Mouse (Mus musculus) ES-Bruce4 (cell line): ENCODE results near the gene Dhtkd1. TPM values are rescaled to one million over a fixed set of nuclear protein-coding genes. Genes with fewer than 3 reads are reported as not detected.

ENCODE experiments used
- H3K27ac ChIP-seq: 2 replicates; pipeline ENCODE4 v1.5.1; 2012; ENCODE audit warnings: low read length, inconsistent platforms; ENCODE audit not compliant: insufficient read depth
- H3K27me3 ChIP-seq: 2 replicates; pipeline ENCODE4 v1.6.1; 2012; ENCODE audit warnings: mild to moderate bottlenecking, low read length, inconsistent platforms; ENCODE audit not compliant: control insufficient read depth, poor library complexity, insufficient read depth, severe bottlenecking
- H3K36me3 ChIP-seq: 2 replicates; pipeline ENCODE4 v1.6.1; 2012; ENCODE audit warnings: inconsistent platforms, mild to moderate bottlenecking, low read length, moderate library complexity; ENCODE audit not compliant: control insufficient read depth, poor library complexity, insufficient read depth, severe bottlenecking
- H3K4me1 ChIP-seq: one replicate; pipeline ENCODE4 v1.8.1; 2011; ENCODE audit warnings: low read length; ENCODE audit not compliant: control insufficient read depth, insufficient read depth
- H3K4me3 ChIP-seq: 2 replicates; pipeline ENCODE4 v1.5.1; 2011; ENCODE audit warnings: low read depth, mild to moderate bottlenecking, low read length
- H3K9ac ChIP-seq: 2 replicates; pipeline ENCODE4 v1.6.1; 2012; ENCODE audit warnings: low read depth, mild to moderate bottlenecking, inconsistent platforms; ENCODE audit not compliant: poor library complexity, severe bottlenecking
- H3K9me3 ChIP-seq: replicated peaks from 2 replicates; pipeline ENCODE4 v1.6.1; 2012; ENCODE audit warnings: mild to moderate bottlenecking, low read length, inconsistent platforms; ENCODE audit not compliant: control insufficient read depth, poor library complexity, insufficient read depth, severe bottlenecking
- CTCF ChIP-seq: IDR thresholded peaks from one replicate; pipeline ENCODE4 v1.8.1; 2011; ENCODE audit warnings: low read depth, low read length
- EP300 ChIP-seq: IDR thresholded peaks from 2 replicates; pipeline ENCODE4 v1.6.1; 2011; ENCODE audit warnings: low read depth, low read length; ENCODE audit not compliant: insufficient read depth
- POLR2A ChIP-seq: IDR thresholded peaks from one replicate; pipeline ENCODE4 v1.8.1; 2011; ENCODE audit warnings: low read length; ENCODE audit not compliant: insufficient read depth
- polyA plus RNA-seq: library from polyadenylated mRNA; stranded (reverse); fragments of >200 nt; gene quantifications from 2 replicates; pipeline ENCODE4 v1.2.4, GENCODE M21; 2011; ENCODE audit warnings: low read depth; ENCODE audit not compliant: missing spikeins, insufficient read depth, insufficient read length

Gene Dhtkd1
- polyA plus RNA-seq, 1 experiment = 13.9 TPM

GRCm38 (mm10) chr2:5946876-5947275 is 4.3 kb upstream of the Dhtkd1 start:
- peaks cover 2% of the 10 kb centered on the region for H3K4me1 ChIP-seq
- H3K9me3 ChIP-seq = no peaks in the 10 kb centered on the region
- no peak for TF ChIP-seq POLR2A
- 0 out of 2 replicates have a peak, but pooled peaks have one; percentile 21 for TF ChIP-seq EP300
- H3K27ac ChIP-seq = peak overlapping the region; percentile 62
- H3K9ac ChIP-seq = 0 out of 2 replicates have a peak overlapping the region, but pooled peaks have one; percentile 2
- no peak overlapping the region for H3K4me3 ChIP-seq
- no peaks in the 10 kb centered on the region for H3K27me3 ChIP-seq
- H3K36me3 ChIP-seq = no peaks in the 10 kb centered on the region

- Histone ChIP-seq H3K9me3 (no peaks in the 10 kb centered on the region), H3K27ac (no peak overlapping the region), H3K9ac (no peak overlapping the region), H3K36me3 (no peaks in the 10 kb centered on the region), H3K4me1 (peaks cover 2% of the 10 kb centered on the region), H3K4me3 (no peak overlapping the region), H3K27me3 (no peaks in the 10 kb centered on the region)
- TF ChIP-seq POLR2A (no peak), CTCF (no peak), EP300 (no peak)
These were observed 3.0 kb upstream of the Dhtkd1 start for GRCm38 (mm10) chr2:5945629-5946028.

GRCm38 (mm10) chr2:5943071-5943470 is 479 bp upstream of the Dhtkd1 start:
- Histone ChIP-seq H3K27me3 (no peaks in the 10 kb centered on the region), H3K9me3 (no peaks in the 10 kb centered on the region), H3K27ac (no peak overlapping the region), H3K36me3 (no peaks in the 10 kb centered on the region), H3K9ac (peak overlapping the region; percentile 77; the same call in 1 of the 2 replicates), H3K4me1 (peaks cover 2% of the 10 kb centered on the region), H3K4me3 (peak overlapping the region; percentile 11; the same call in 1 of the 2 replicates)
- TF ChIP-seq CTCF (no peak), EP300 (no peak), POLR2A (no peak)

- peak overlapping the region; percentile 77 for H3K9ac ChIP-seq
- peak overlapping the region; percentile 81 for H3K4me3 ChIP-seq
- no peaks in the 10 kb centered on the region for H3K9me3 ChIP-seq
- no peaks in the 10 kb centered on the region for H3K36me3 ChIP-seq
- no peak for TF ChIP-seq POLR2A
- no peak overlapping the region for H3K27ac ChIP-seq
- no peaks in the 10 kb centered on the region for H3K27me3 ChIP-seq
- peaks cover 2% of the 10 kb centered on the region for H3K4me1 ChIP-seq
These were observed 654 bp downstream of the Dhtkd1 start for GRCm38 (mm10) chr2:5941861-5942415.

- TF ChIP-seq EP300 (no peak), CTCF (no peak), POLR2A (no peak)
- Histone ChIP-seq H3K4me3 (no peak overlapping the region), H3K9ac (no peak overlapping the region), H3K27me3 (no peaks in the 10 kb centered on the region), H3K9me3 (no peaks in the 10 kb centered on the region), H3K4me1 (no peaks in the 10 kb centered on the region), H3K36me3 (no peaks in the 10 kb centered on the region), H3K27ac (no peak overlapping the region)
These were observed 1.7 kb downstream of the Dhtkd1 start for GRCm38 (mm10) chr2:5940936-5941335.

GRCm38 (mm10) chr2:5939911-5940310 is 2.7 kb downstream of the Dhtkd1 start:
- no peaks in the 10 kb centered on the region for H3K9me3 ChIP-seq
- no peaks in the 10 kb centered on the region for H3K36me3 ChIP-seq
- H3K27ac ChIP-seq = no peak overlapping the region
- no peaks in the 10 kb centered on the region for H3K4me1 ChIP-seq
- H3K9ac ChIP-seq = no peak overlapping the region
- TF ChIP-seq EP300 = no peak
- no peak for TF ChIP-seq CTCF
- TF ChIP-seq POLR2A = no peak
- no peaks in the 10 kb centered on the region for H3K27me3 ChIP-seq
- no peak overlapping the region for H3K4me3 ChIP-seq
